Mouse (Mus musculus) liver, embryonic 15.5 days (tissue): ENCODE results near the gene Cdkl4. TPM values are rescaled to one million over a fixed set of nuclear protein-coding genes. Genes with fewer than 3 reads are reported as not detected.
"Not testable (repeated sequence)": the region's sequence is repeated elsewhere in the genome, so short reads cannot be mapped to it uniquely, and the experiment has no call there.

Source experiments
- ATAC-seq: fragments of 200-750 bp; cut with Nextera tagmentation; 2 replicates; pipeline ENCODE4 v1.8.0; 2017; ENCODE audit warnings: moderate number of reproducible peaks, mild to moderate bottlenecking, moderate library complexity; ENCODE audit not compliant: insufficient read depth
- H3K27ac ChIP-seq: fragments of 300-500 bp; sonication (generic); replicated peaks from 2 replicates; pipeline ENCODE4 v1.5.1; 2015; ENCODE audit warnings: mild to moderate bottlenecking, inconsistent platforms
- H3K27me3 ChIP-seq: fragments of 300-500 bp; sonication (generic); 2 replicates; pipeline ENCODE4 v1.6.1; 2015; ENCODE audit warnings: mild to moderate bottlenecking, inconsistent platforms
- H3K36me3 ChIP-seq: fragments of 300-500 bp; sonication (generic); replicated peaks from 2 replicates; pipeline ENCODE4 v1.6.1; 2015; ENCODE audit warnings: moderate library complexity, mild to moderate bottlenecking, inconsistent platforms
- H3K4me1 ChIP-seq: fragments of 300-500 bp; sonication (generic); replicated peaks from 2 replicates; pipeline ENCODE4 v1.6.1; 2015; ENCODE audit warnings: inconsistent platforms
- H3K4me2 ChIP-seq: fragments of 300-500 bp; sonication (generic); 2 replicates; pipeline ENCODE4 v1.6.1; 2015; ENCODE audit warnings: moderate library complexity, mild to moderate bottlenecking, inconsistent platforms
- H3K4me3 ChIP-seq: fragments of 300-500 bp; sonication (generic); replicated peaks from 2 replicates; pipeline ENCODE4 v1.5.1; 2015; ENCODE audit warnings: mild to moderate bottlenecking, inconsistent platforms
- H3K9ac ChIP-seq: fragments of 300-500 bp; sonication (generic); 2 replicates; pipeline ENCODE4 v1.6.1; 2015; ENCODE audit warnings: moderate library complexity, mild to moderate bottlenecking, inconsistent platforms
- H3K9me3 ChIP-seq: fragments of 300-500 bp; sonication (generic); replicated peaks from 2 replicates; pipeline ENCODE4 v1.6.1; 2016; ENCODE audit warnings: inconsistent platforms
- WGBS: fragments of 180-500 bp; shearing (Covaris S2); methylation state at CpG from one replicate; pipeline ENCODE4 v1.1.7; 2015; ENCODE audit warnings: mixed read lengths; ENCODE audit not compliant: insufficient replicate concordance; 5-methylcytosine and 5-hydroxymethylcytosine counted together
- polyA plus RNA-seq: library from polyadenylated mRNA; unstranded; fragments of >200 nt; fragmentation: Nextera tagmentation; extraction: Ambion mirVana; gene quantifications from 2 replicates; pipeline ENCODE4 v1.2.1, GENCODE M21; 2015

Cdkl4 gene
- polyA plus RNA-seq, 1 experiment from 2014 or later: 0.20 TPM

GRCm38 (mm10) chr17:80563762-80564610, 13.6 kb downstream of the Cdkl4 start:
- Histone ChIP-seq H3K4me3 (peak overlapping the region; percentile 28), H3K27ac (peak overlapping the region; percentile 74), H3K4me2 (peak overlapping the region; percentile 30; the same call in 1 of the 2 replicates)

GRCm38 (mm10) chr17:80562792-80563191, 14.8 kb downstream of the Cdkl4 start:
- H3K4me2 ChIP-seq: no peak overlapping the region
- no peak for ATAC-seq
- 76% methylated on average over 5 of the region's 5 CpGs for WGBS

More at GRCm38 (mm10) chr17:80563762-80564610, 13.6 kb downstream of the Cdkl4 start:
- H3K36me3 ChIP-seq, H3K27me3 ChIP-seq, H3K9me3 ChIP-seq, ATAC-seq, H3K9ac ChIP-seq: not testable (repeated sequence)
- H3K4me1 ChIP-seq: peaks cover 12% of the 10 kb centered on the region
- WGBS: 69% methylated on average over 27 of the region's 27 CpGs

GRCm38 (mm10) chr17:80560669-80561401, 16.8 kb downstream of the Cdkl4 start:
- H3K9ac ChIP-seq: no peak overlapping the region
- no peaks in the 10 kb centered on the region for H3K36me3 ChIP-seq
- peak overlapping the region; percentile 11; the same call in 1 of the 2 replicates for H3K27ac ChIP-seq
- peak overlapping the region; percentile 41 for H3K4me2 ChIP-seq
- no peaks in the 10 kb centered on the region for H3K27me3 ChIP-seq
- 18% methylated on average over 12 of the region's 12 CpGs for WGBS
- peaks cover 12% of the 10 kb centered on the region for H3K4me1 ChIP-seq
- no peaks in the 10 kb centered on the region for H3K9me3 ChIP-seq
- H3K4me3 ChIP-seq: no peak overlapping the region
- ATAC-seq: no peak

More at GRCm38 (mm10) chr17:80562792-80563191, 14.8 kb downstream of the Cdkl4 start:
- Histone ChIP-seq H3K9ac (no peak overlapping the region), H3K36me3 (no peaks in the 10 kb centered on the region), H3K4me3 (no peak overlapping the region), H3K27ac (no peak overlapping the region), H3K9me3 (no peaks in the 10 kb centered on the region), H3K4me1 (peaks cover 12% of the 10 kb centered on the region), H3K27me3 (no peaks in the 10 kb centered on the region)

- Histone ChIP-seq H3K36me3 (no peaks in the 10 kb centered on the region), H3K27ac (peak overlapping the region; percentile 11), H3K4me2 (no peak overlapping the region), H3K27me3 (no peaks in the 10 kb centered on the region), H3K9me3 (no peaks in the 10 kb centered on the region), H3K4me1 (peaks cover 12% of the 10 kb centered on the region), H3K4me3 (no peak overlapping the region), H3K9ac (no peak overlapping the region)
- ATAC-seq: peak; percentile 55
- 58% methylated on average over 4 of the region's 4 CpGs for WGBS
Observed at GRCm38 (mm10) chr17:80559745-80560144, 17.9 kb downstream of the Cdkl4 start.

GRCm38 (mm10) chr17:80559050-80559449, 18.6 kb downstream of the Cdkl4 start:
- no peak overlapping the region for H3K9ac ChIP-seq
- no peaks in the 10 kb centered on the region for H3K27me3 ChIP-seq
- peaks cover 12% of the 10 kb centered on the region for H3K4me1 ChIP-seq
- peak overlapping the region; percentile 80 for H3K27ac ChIP-seq
- 32% methylated on average over 11 of the region's 11 CpGs for WGBS
- no peaks in the 10 kb centered on the region for H3K9me3 ChIP-seq
- H3K4me3 ChIP-seq: no peak overlapping the region
- no peak for ATAC-seq
- H3K4me2 ChIP-seq: peak overlapping the region; percentile 37; the same call in 1 of the 2 replicates
- H3K36me3 ChIP-seq: no peaks in the 10 kb centered on the region

GRCm38 (mm10) chr17:80558583-80558982, 19.0 kb downstream of the Cdkl4 start:
- Histone ChIP-seq H3K4me2 (peak overlapping the region; percentile 37; the same call in 1 of the 2 replicates), H3K9me3 (no peaks in the 10 kb centered on the region), H3K4me1 (peaks cover 12% of the 10 kb centered on the region), H3K27me3 (no peaks in the 10 kb centered on the region), H3K36me3 (no peaks in the 10 kb centered on the region), H3K27ac (peak overlapping the region; percentile 80), H3K9ac (no peak overlapping the region; the same call in 1 of the 2 replicates), H3K4me3 (no peak overlapping the region)
- 71% methylated on average over 14 of the region's 14 CpGs for WGBS
- peak; percentile 40 for ATAC-seq

GRCm38 (mm10) chr17:80557461-80557860, 20.2 kb downstream of the Cdkl4 start:
- Histone ChIP-seq H3K36me3 (no peaks in the 10 kb centered on the region), H3K4me3 (no peak overlapping the region), H3K9me3 (no peaks in the 10 kb centered on the region), H3K27me3 (no peaks in the 10 kb centered on the region), H3K4me2 (no peak overlapping the region), H3K9ac (no peak overlapping the region), H3K27ac (no peak overlapping the region), H3K4me1 (peaks cover 20% of the 10 kb centered on the region)
- 77% methylated on average over 5 of the region's 5 CpGs for WGBS
- no peak for ATAC-seq

GRCm38 (mm10) chr17:80553318-80554270, 24.0 kb downstream of the Cdkl4 start:
- Histone ChIP-seq H3K27me3 (no peaks in the 10 kb centered on the region), H3K36me3 (no peaks in the 10 kb centered on the region), H3K9ac (peak overlapping the region; percentile 49; the same call in 1 of the 2 replicates), H3K4me1 (peaks cover 9% of the 10 kb centered on the region), H3K27ac (peak overlapping the region; percentile 61; the same call in 1 of the 2 replicates), H3K9me3 (no peaks in the 10 kb centered on the region), H3K4me2 (peak overlapping the region; percentile 75), H3K4me3 (peak overlapping the region; percentile 67)
- ATAC-seq: peak; percentile 81
- WGBS: 2% methylated on average over 35 of the region's 35 CpGs

GRCm38 (mm10) chr17:80552653-80553052, 25.0 kb downstream of the Cdkl4 start:
- peaks cover 9% of the 10 kb centered on the region for H3K4me1 ChIP-seq
- WGBS: 42% methylated on average over 4 of the region's 4 CpGs
- H3K27ac ChIP-seq: no peak overlapping the region
- peak overlapping the region; percentile 75 for H3K4me2 ChIP-seq
- no peaks in the 10 kb centered on the region for H3K9me3 ChIP-seq
- no peak overlapping the region for H3K9ac ChIP-seq
- H3K4me3 ChIP-seq: peak overlapping the region; percentile 67
- H3K27me3 ChIP-seq: no peaks in the 10 kb centered on the region
- no peaks in the 10 kb centered on the region for H3K36me3 ChIP-seq
- no peak for ATAC-seq

- 75% methylated on average over 15 of the region's 15 CpGs for WGBS
- ATAC-seq: no peak
- Histone ChIP-seq H3K4me2 (no peak overlapping the region), H3K4me1 (peaks cover 9% of the 10 kb centered on the region), H3K4me3 (no peak overlapping the region), H3K27me3 (no peaks in the 10 kb centered on the region), H3K9me3 (no peaks in the 10 kb centered on the region), H3K27ac (no peak overlapping the region), H3K9ac (no peak overlapping the region), H3K36me3 (no peaks in the 10 kb centered on the region)
Observed at GRCm38 (mm10) chr17:80550981-80551380, 26.6 kb downstream of the Cdkl4 start.
